19 mouse cellular contexts compared by ENCODE assay signal in the genomic region with DNA sequence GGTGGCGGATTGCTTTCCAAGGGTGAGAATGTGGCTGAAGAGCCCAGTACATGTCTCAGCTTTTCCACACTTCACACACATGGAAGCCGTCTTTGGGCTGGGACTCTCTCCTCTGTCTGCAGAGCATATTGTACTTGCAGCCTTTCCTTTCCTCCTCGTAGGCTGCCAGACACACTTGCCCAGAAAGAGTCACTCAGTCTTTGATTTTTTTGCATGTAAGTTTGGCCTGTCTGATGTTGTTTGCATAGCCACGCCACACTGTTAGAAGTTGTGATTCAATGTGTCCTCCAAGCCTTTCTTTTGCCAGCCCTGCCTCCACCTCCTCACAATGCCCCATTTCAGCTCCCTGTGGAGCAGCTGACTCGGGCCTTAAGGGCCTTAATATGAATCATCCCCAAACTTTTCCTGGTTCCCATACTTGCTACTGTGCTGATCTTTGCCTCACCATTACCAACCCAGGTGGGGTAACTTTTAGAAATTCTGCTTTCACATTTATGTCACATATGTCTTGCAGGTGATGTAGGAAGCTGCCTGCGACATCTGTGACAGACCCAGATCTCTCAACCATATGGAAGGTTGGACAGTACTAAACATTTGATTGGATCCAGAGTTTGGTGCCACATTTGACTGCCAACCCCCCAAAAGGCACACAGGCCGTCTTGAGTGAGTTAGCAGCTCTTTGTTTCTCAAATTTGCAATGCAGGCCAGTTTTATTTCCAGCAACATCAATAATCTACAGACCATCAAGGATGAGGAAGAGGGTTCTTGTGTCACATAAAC.
A peak's percentile ranks its signal among the peaks of the same experiment; 100 is the strongest.
DNase-seq lines count a peak whose midpoint lies in the region; ATAC-seq lines count a peak whose summit lies in the region.
"Had no signal": no experiment of that assay in that cellular context is flagged by ENCODE, and none has a peak within 500 bp of the region (broad histone marks: within the 10 kb centered on the region; RNA-seq: fewer than 3 reads in every experiment).

No protein-coding gene starts in this region.

- no peak overlapping the region for H3K27ac ChIP-seq in forebrain, embryonic 14.5 days (ENCODE audit: low read depth, low read length)
- H3K27ac ChIP-seq: intestine, embryonic 15.5 days; layer of hippocampus, adult 2 months; limb, embryonic 12.5 days; liver, embryonic 14.5 days; stomach, postnatal 0 days had no signal

- DNase-seq in heart, adult 11 months, result peak; percentile 82
- no peak for DNase-seq in heart, adult 8-10 months (ENCODE audit: low spot score)
- DNase-seq in left cerebral cortex, postnatal 14 days (ENCODE audit: low spot score in 2 of 2), result peak; percentile 7 to 11
- no peak for DNase-seq in left cerebral cortex, adult 8-10 months (ENCODE audit: low spot score in 2 of 2)
- DNase-seq in Muller cell, postnatal 12 days (ENCODE audit: inconsistent ontology term), result peak; percentile 25
- DNase-seq in forebrain, embryonic 14.5 days (ENCODE audit: low spot score), result peak; percentile 80
- no peak for DNase-seq in cerebellum, postnatal 25 days
- DNase-seq: B cell, adult 2 months; cerebellum, adult 11-12 months; lung, postnatal 10 days; retina, postnatal 1 day; thymus, postnatal 14 days had no signal

- no peak overlapping the region for H3K4me2 ChIP-seq in forebrain, embryonic 14.5 days (ENCODE audit: low read length)
- H3K4me2 ChIP-seq: intestine, embryonic 15.5 days; limb, embryonic 12.5 days had no signal

- H3K27me3 ChIP-seq in forebrain, embryonic 14.5 days (replicated peaks; ENCODE audit: control insufficient read depth, insufficient read depth, low read length), result no peaks in the 10 kb centered on the region
- H3K27me3 ChIP-seq: intestine, embryonic 15.5 days; limb, embryonic 12.5 days; megakaryocyte, embryonic 14.5 days had no signal

- no peaks in the 10 kb centered on the region for H3K9me3 ChIP-seq in forebrain, embryonic 14.5 days (replicated peaks; ENCODE audit: control insufficient read depth, low read length)
- H3K9me3 ChIP-seq: intestine, embryonic 15.5 days; limb, embryonic 12.5 days had no signal

- no peaks in the 10 kb centered on the region for H3K36me3 ChIP-seq in forebrain, embryonic 14.5 days (ENCODE audit: control insufficient read depth, insufficient read depth, low read length)
- H3K36me3 ChIP-seq: intestine, embryonic 15.5 days; limb, embryonic 12.5 days had no signal

- no peak overlapping the region for H3K4me3 ChIP-seq in forebrain, embryonic 14.5 days (ENCODE audit: low read depth, low read length)
- H3K4me3 ChIP-seq: intestine, embryonic 15.5 days; layer of hippocampus, adult 2 months; limb, embryonic 12.5 days; megakaryocyte, embryonic 14.5 days; myocyte had no signal

- H3K9ac ChIP-seq in forebrain, embryonic 14.5 days (ENCODE audit: low read length), result no peak overlapping the region
- H3K9ac ChIP-seq: intestine, embryonic 15.5 days; limb, embryonic 12.5 days; liver, embryonic 14.5 days had no signal

- intact Hi-C loops in left cerebral cortex, postnatal 14 days (cut with DNase I), result no loop called here

- WGBS in forebrain, embryonic 14.5 days, result 33% methylated on average over 7 of the region's 7 CpGs

- ATAC-seq in forebrain, embryonic 14.5 days, result peak; percentile 90
- ATAC-seq: intestine, embryonic 15.5 days had no signal

- peaks cover 12% of the 10 kb centered on the region; the same call in 1 of the 2 replicates for H3K4me1 ChIP-seq in forebrain, embryonic 14.5 days (ENCODE audit: control insufficient read depth, insufficient read depth, low read length)
- H3K4me1 ChIP-seq: intestine, embryonic 15.5 days; limb, embryonic 12.5 days; megakaryocyte, embryonic 14.5 days had no signal

Comparison
In these comparisons a context has a peak if more than half of its experiments do, and no peak if none do; other contexts are left out.
1. DNase-seq: peak in heart, adult 11 months (single experiment), left cerebral cortex, postnatal 14 days (2 of 2), Muller cell, postnatal 12 days (single experiment) and forebrain, embryonic 14.5 days (single experiment); none in heart, adult 8-10 months (single experiment), left cerebral cortex, adult 8-10 months (0 of 2) and cerebellum, postnatal 25 days (0 of 2).